Mouse (Mus musculus): ENCODE data around the gene Olfr1303.

The Olfr1303 gene

GRCm38 (mm10) chr2:111820240-111820639 is at the start of gene Olfr1303:
Gene Olfr1303, minus strand, starts transcription at chr2:111820340.
- no peak for DNase-seq

GRCm38 (mm10) chr2:111812936-111813335 is 7.2 kb downstream of the Olfr1303 start:
- DNase-seq, result no peak

- DNase-seq, result no peak
Measured at GRCm38 (mm10) chr2:111777129-111777528, 43.0 kb downstream of the Olfr1303 start, which contains the start of gene Olfr1302. Gene Olfr1302, plus strand, starts transcription at chr2:111777429.

All from kidney, adult 11 months (tissue).